Mouse (Mus musculus): Measurements from ENCODE around the gene Ttll10. TPM values are rescaled to one million over a fixed set of nuclear protein-coding genes. Genes with fewer than 3 reads are reported as not detected.

Ttll10 gene
- polyA plus RNA-seq (2014; fragmentation: Nextera tagmentation; extraction: Ambion mirVana): 0.11 and 0.26 TPM in 2 replicates

- H3K27me3 ChIP-seq (ENCODE audit: control insufficient read depth, insufficient read depth, low read length): no peaks in the 10 kb centered on the region
- no peaks in the 10 kb centered on the region for H3K9me3 ChIP-seq (ENCODE audit: control insufficient read depth, low read length)
- H3K36me3 ChIP-seq (ENCODE audit: control insufficient read depth, insufficient read depth, low read length): no peaks in the 10 kb centered on the region
- no peak for ATAC-seq (ENCODE audit: insufficient number of reproducible peaks, insufficient read depth, low FRiP score, low read depth)
- H3K4me2 ChIP-seq (ENCODE audit: low read length): no peak within 1 kb of the TSS
- no peak within 1 kb of the TSS for H3K27ac ChIP-seq (replicated peaks in 1 of 2; ENCODE audit: control insufficient read depth in 1 of 2, insufficient read depth in 1 of 2, low read depth in 2 of 2, low read length in 2 of 2)
- WGBS: 39% methylated on average over 5 of the region's 5 CpGs
- 0 out of 4 replicates have a peak, but pooled peaks cover 0 to 3% of the 10 kb centered on the region in 2 experiments for H3K4me1 ChIP-seq (ENCODE audit: control insufficient read depth in 2 of 2, insufficient read depth in 2 of 2, low read length in 2 of 2)
- no peak within 1 kb of the TSS for H3K9ac ChIP-seq (ENCODE audit: low read length)
- no peak within 1 kb of the TSS for H3K4me3 ChIP-seq (ENCODE audit: control insufficient read depth in 1 of 2, insufficient read depth in 1 of 2, low read depth in 1 of 2, low read length in 2 of 2)
Observed at GRCm38 (mm10) chr4:156059261-156059660, at the start of gene Ttll10. Ttll10 (minus strand) TSS chr4:156059414.

- Histone ChIP-seq H3K27me3 (ENCODE audit: control insufficient read depth, insufficient read depth, low read length) (no peaks in the 10 kb centered on the region), H3K9me3 (ENCODE audit: control insufficient read depth, low read length) (no peaks in the 10 kb centered on the region), H3K36me3 (ENCODE audit: control insufficient read depth, insufficient read depth, low read length) (no peaks in the 10 kb centered on the region), H3K27ac (replicated peaks in 1 of 2; ENCODE audit: control insufficient read depth in 1 of 2, insufficient read depth in 1 of 2, low read depth in 2 of 2, low read length in 2 of 2) (no peak overlapping the region), H3K4me1 (ENCODE audit: control insufficient read depth in 2 of 2, insufficient read depth in 2 of 2, low read length in 2 of 2) (no peaks in the 10 kb centered on the region), H3K4me2 (ENCODE audit: low read length) (no peak overlapping the region), H3K4me3 (ENCODE audit: control insufficient read depth in 1 of 2, insufficient read depth in 1 of 2, low read depth in 1 of 2, low read length in 2 of 2) (no peak overlapping the region), H3K9ac (ENCODE audit: low read length) (no peak overlapping the region)
- ATAC-seq (ENCODE audit: insufficient number of reproducible peaks, insufficient read depth, low FRiP score, low read depth): no peak
- 44% methylated on average over 4 of the region's 4 CpGs for WGBS
Observed at GRCm38 (mm10) chr4:156103342-156103741, 44.1 kb upstream of the Ttll10 start.

DNA sequence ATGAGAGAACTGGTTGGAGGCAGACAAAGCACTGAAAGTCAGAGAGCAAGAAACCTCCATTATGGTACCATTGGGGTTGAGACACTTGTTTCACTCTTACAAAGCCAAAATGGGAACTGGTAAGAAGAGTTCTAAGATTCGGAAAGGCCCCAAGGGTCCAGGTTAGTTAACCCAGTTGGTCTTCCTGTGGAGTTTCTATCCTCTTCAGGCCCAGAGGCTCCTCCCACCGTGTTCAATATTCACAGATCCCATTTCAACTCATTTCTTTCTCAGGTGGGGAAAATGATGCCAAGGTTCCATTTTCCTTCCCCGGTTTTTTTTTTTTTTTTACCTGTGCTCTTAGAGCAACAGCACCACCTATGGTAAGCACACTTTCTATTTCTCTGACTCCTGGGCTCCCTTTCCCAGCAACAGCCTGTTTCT lies 42.3 kb upstream of the Ttll10 start:
- no peak overlapping the region for H3K4me3 ChIP-seq (ENCODE audit: control insufficient read depth in 1 of 2, insufficient read depth in 1 of 2, low read depth in 1 of 2, low read length in 2 of 2)

GRCm38 (mm10) chr4:156100501-156100900 lies 41.3 kb upstream of the Ttll10 start:
- ATAC-seq (ENCODE audit: insufficient number of reproducible peaks, insufficient read depth, low FRiP score, low read depth): no peak
- no peak overlapping the region for H3K9ac ChIP-seq (ENCODE audit: low read length)
- no peak overlapping the region for H3K4me3 ChIP-seq (ENCODE audit: control insufficient read depth in 1 of 2, insufficient read depth in 1 of 2, low read depth in 1 of 2, low read length in 2 of 2)
- peaks cover 8 to 10% of the 10 kb centered on the region in 2 experiments for H3K4me1 ChIP-seq (ENCODE audit: control insufficient read depth in 2 of 2, insufficient read depth in 2 of 2, low read length in 2 of 2)
- H3K36me3 ChIP-seq (ENCODE audit: control insufficient read depth, insufficient read depth, low read length): no peaks in the 10 kb centered on the region
- H3K27ac ChIP-seq (replicated peaks in 1 of 2; ENCODE audit: control insufficient read depth in 1 of 2, insufficient read depth in 1 of 2, low read depth in 2 of 2, low read length in 2 of 2): no peak overlapping the region
- 86% methylated on average over 5 of the region's 5 CpGs for WGBS
- H3K4me2 ChIP-seq (ENCODE audit: low read length): no peak overlapping the region
- H3K27me3 ChIP-seq (ENCODE audit: control insufficient read depth, insufficient read depth, low read length): no peaks in the 10 kb centered on the region
- H3K9me3 ChIP-seq (ENCODE audit: control insufficient read depth, low read length): no peaks in the 10 kb centered on the region

More for the DNA sequence above, 42.3 kb upstream of the Ttll10 start:
- no peaks in the 10 kb centered on the region for H3K36me3 ChIP-seq (ENCODE audit: control insufficient read depth, insufficient read depth, low read length)
- no peaks in the 10 kb centered on the region for H3K27me3 ChIP-seq (ENCODE audit: control insufficient read depth, insufficient read depth, low read length)
- H3K9me3 ChIP-seq (ENCODE audit: control insufficient read depth, low read length): no peaks in the 10 kb centered on the region
- WGBS: 48% methylated on average over 3 of the region's 3 CpGs
- no peak for ATAC-seq (ENCODE audit: insufficient number of reproducible peaks, insufficient read depth, low FRiP score, low read depth)
- H3K27ac ChIP-seq (replicated peaks in 1 of 2; ENCODE audit: control insufficient read depth in 1 of 2, insufficient read depth in 1 of 2, low read depth in 2 of 2, low read length in 2 of 2): no peak overlapping the region
- H3K4me2 ChIP-seq (ENCODE audit: low read length): no peak overlapping the region
- H3K9ac ChIP-seq (ENCODE audit: low read length): no peak overlapping the region
- H3K4me1 ChIP-seq (ENCODE audit: control insufficient read depth in 2 of 2, insufficient read depth in 2 of 2, low read length in 2 of 2): peaks cover 8 to 10% of the 10 kb centered on the region in 2 experiments

DNA sequence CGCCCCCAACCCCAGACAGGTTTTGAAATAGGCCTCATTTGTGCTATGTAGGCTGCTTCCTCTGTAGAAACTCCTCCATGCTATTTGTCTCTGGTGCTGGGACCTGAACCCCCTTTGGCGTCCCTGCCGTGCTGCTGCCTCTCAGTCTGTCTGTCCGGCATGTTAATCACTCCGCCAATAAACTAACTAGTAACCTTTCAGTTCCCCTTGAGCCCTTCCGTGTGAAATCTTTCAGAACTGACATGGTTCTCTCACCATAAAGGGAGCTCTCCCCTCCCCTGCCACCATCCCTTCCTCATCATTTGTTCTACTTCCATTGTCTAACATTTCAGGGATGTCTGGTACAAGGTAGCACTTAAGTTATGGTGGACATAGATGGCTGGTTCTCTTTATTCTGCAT lies 40.2 kb upstream of the Ttll10 start:
- WGBS: 72% methylated on average over 6 of the region's 6 CpGs
- no peak overlapping the region for H3K9ac ChIP-seq (ENCODE audit: low read length)
- no peak for ATAC-seq (ENCODE audit: insufficient number of reproducible peaks, insufficient read depth, low FRiP score, low read depth)
- H3K4me2 ChIP-seq (ENCODE audit: low read length): no peak overlapping the region
- H3K4me3 ChIP-seq (ENCODE audit: control insufficient read depth in 1 of 2, insufficient read depth in 1 of 2, low read depth in 1 of 2, low read length in 2 of 2): no peak overlapping the region
- no peaks in the 10 kb centered on the region for H3K9me3 ChIP-seq (ENCODE audit: control insufficient read depth, low read length)
- H3K27ac ChIP-seq (replicated peaks in 1 of 2; ENCODE audit: control insufficient read depth in 1 of 2, insufficient read depth in 1 of 2, low read depth in 2 of 2, low read length in 2 of 2): no peak overlapping the region
- H3K4me1 ChIP-seq (ENCODE audit: control insufficient read depth in 2 of 2, insufficient read depth in 2 of 2, low read length in 2 of 2): peaks cover 8 to 10% of the 10 kb centered on the region in 2 experiments
- H3K36me3 ChIP-seq (ENCODE audit: control insufficient read depth, insufficient read depth, low read length): no peaks in the 10 kb centered on the region
- H3K27me3 ChIP-seq (ENCODE audit: control insufficient read depth, insufficient read depth, low read length): no peaks in the 10 kb centered on the region

DNA sequence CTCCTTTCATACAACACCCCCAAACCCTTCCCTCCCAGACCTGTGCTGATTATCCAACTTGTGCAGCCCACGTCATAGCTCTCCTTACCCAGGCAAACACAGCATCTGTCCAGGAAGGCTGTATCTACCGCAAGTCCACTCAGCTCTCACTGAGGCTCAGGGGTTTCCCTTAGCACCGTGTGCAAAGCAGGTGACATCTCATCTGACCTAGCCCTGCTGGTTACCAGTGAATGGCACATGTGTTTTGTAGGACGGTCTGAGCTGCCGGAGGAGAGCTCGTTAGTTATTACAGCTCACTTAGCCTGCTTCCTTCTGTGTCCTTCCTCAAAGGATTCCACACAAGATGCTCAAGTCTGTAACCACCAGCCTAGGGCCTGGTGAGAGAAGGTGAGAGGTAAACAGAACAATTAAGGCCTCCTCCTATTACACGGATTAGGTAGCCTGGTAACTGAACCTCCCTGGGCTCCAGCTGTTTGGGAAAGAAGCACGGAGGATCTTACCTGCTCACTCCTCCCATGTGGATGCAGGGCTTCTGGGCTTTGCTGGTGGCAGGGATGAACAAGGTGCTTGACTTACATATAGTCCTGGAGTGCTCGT lies 38.7 kb upstream of the Ttll10 start:
- Histone ChIP-seq H3K9me3 (ENCODE audit: control insufficient read depth, low read length) (no peaks in the 10 kb centered on the region), H3K4me1 (ENCODE audit: control insufficient read depth in 2 of 2, insufficient read depth in 2 of 2, low read length in 2 of 2) (peaks cover 8 to 10% of the 10 kb centered on the region in 2 experiments), H3K9ac (ENCODE audit: low read length) (no peak overlapping the region), H3K27me3 (ENCODE audit: control insufficient read depth, insufficient read depth, low read length) (no peaks in the 10 kb centered on the region; the same call in 1 of the 2 replicates), H3K27ac (replicated peaks in 1 of 2; ENCODE audit: control insufficient read depth in 1 of 2, insufficient read depth in 1 of 2, low read depth in 2 of 2, low read length in 2 of 2) (no peak overlapping the region), H3K4me3 (ENCODE audit: control insufficient read depth in 1 of 2, insufficient read depth in 1 of 2, low read depth in 1 of 2, low read length in 2 of 2) (no peak overlapping the region), H3K36me3 (ENCODE audit: control insufficient read depth, insufficient read depth, low read length) (no peaks in the 10 kb centered on the region), H3K4me2 (ENCODE audit: low read length) (no peak overlapping the region)
- ATAC-seq (ENCODE audit: insufficient number of reproducible peaks, insufficient read depth, low FRiP score, low read depth): no peak
- WGBS: 49% methylated on average over 9 of the region's 9 CpGs

DNA sequence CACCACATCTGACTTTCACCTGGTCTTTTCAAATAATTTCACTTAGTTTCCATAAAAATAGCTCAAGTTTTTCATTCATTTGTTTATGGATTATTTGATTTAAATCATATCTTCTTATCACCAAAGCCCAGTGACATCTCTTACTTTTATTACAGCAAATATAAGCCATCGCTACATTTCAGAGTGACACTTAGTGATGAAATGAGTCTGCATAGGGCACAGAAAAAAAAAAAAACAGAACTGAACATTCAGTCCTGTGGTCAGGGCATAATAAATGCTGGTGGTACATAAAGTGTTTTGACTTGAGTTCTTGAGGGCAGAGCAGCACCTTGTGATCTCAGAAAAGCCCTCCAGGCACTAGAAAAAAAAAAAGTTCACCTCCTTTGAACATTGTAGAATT lies 37.0 kb upstream of the Ttll10 start:
- H3K9ac ChIP-seq (ENCODE audit: low read length): no peak overlapping the region
- H3K4me2 ChIP-seq (ENCODE audit: low read length): no peak overlapping the region
- H3K4me1 ChIP-seq (ENCODE audit: control insufficient read depth in 2 of 2, insufficient read depth in 2 of 2, low read length in 2 of 2): peaks cover 8 to 10% of the 10 kb centered on the region in 2 experiments
- 95% methylated on average over 1 of the region's 1 CpGs for WGBS
- no peak overlapping the region for H3K4me3 ChIP-seq (ENCODE audit: control insufficient read depth in 1 of 2, insufficient read depth in 1 of 2, low read depth in 1 of 2, low read length in 2 of 2)
- ATAC-seq (ENCODE audit: insufficient number of reproducible peaks, insufficient read depth, low FRiP score, low read depth): no peak
- no peak overlapping the region for H3K27ac ChIP-seq (replicated peaks in 1 of 2; ENCODE audit: control insufficient read depth in 1 of 2, insufficient read depth in 1 of 2, low read depth in 2 of 2, low read length in 2 of 2)
- no peaks in the 10 kb centered on the region for H3K36me3 ChIP-seq (ENCODE audit: control insufficient read depth, insufficient read depth, low read length)
- no peaks in the 10 kb centered on the region; the same call in 1 of the 2 replicates for H3K27me3 ChIP-seq (ENCODE audit: control insufficient read depth, insufficient read depth, low read length)
- no peaks in the 10 kb centered on the region for H3K9me3 ChIP-seq (ENCODE audit: control insufficient read depth, low read length)

- WGBS: 78% methylated on average over 5 of the region's 5 CpGs
- H3K27ac ChIP-seq (replicated peaks in 1 of 2; ENCODE audit: control insufficient read depth in 1 of 2, insufficient read depth in 1 of 2, low read depth in 2 of 2, low read length in 2 of 2): no peak overlapping the region
Observed at GRCm38 (mm10) chr4:156093758-156094157, 34.5 kb upstream of the Ttll10 start.

More at GRCm38 (mm10) chr4:156093758-156094157, 34.5 kb upstream of the Ttll10 start:
- H3K4me3 ChIP-seq (ENCODE audit: control insufficient read depth in 1 of 2, insufficient read depth in 1 of 2, low read depth in 1 of 2, low read length in 2 of 2): no peak overlapping the region
- H3K27me3 ChIP-seq (ENCODE audit: control insufficient read depth, insufficient read depth, low read length): no peaks in the 10 kb centered on the region; the same call in 1 of the 2 replicates
- no peak overlapping the region for H3K4me2 ChIP-seq (ENCODE audit: low read length)
- peaks cover 8 to 10% of the 10 kb centered on the region in 2 experiments for H3K4me1 ChIP-seq (ENCODE audit: control insufficient read depth in 2 of 2, insufficient read depth in 2 of 2, low read length in 2 of 2)
- no peaks in the 10 kb centered on the region for H3K36me3 ChIP-seq (ENCODE audit: control insufficient read depth, insufficient read depth, low read length)
- H3K9ac ChIP-seq (ENCODE audit: low read length): no peak overlapping the region
- no peak for ATAC-seq (ENCODE audit: insufficient number of reproducible peaks, insufficient read depth, low FRiP score, low read depth)
- H3K9me3 ChIP-seq (ENCODE audit: control insufficient read depth, low read length): no peaks in the 10 kb centered on the region

Data from heart, embryonic 14.5 days (tissue).